Mouse (Mus musculus): Measurements from ENCODE around the gene Ntpcr.

DNA sequence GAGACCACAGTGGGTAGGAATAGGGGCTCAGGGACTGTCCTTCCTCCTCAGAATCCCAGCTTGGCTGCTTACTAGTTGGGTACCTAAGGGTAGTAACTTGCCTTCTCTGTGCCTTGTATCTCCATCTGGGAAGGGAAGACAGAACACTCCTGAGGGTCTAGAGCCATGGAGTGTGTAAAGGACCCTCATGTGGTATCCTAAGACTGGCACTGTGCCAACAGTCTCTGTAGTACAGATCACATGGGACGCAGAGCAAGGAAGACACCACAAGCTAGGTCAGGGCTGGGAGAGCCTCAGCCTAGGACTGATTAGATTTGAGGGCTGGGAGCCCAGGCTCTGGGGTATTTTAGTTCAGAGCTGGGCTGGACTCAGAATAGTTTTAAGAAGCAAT lies 27.3 kb downstream of the Ntpcr start:
- TF ChIP-seq CHD2 (IDR thresholded peaks at IDR 0.05; ENCODE audit: low read depth, low read length) (no peak), ZC3H11A (IDR thresholded peaks at IDR 0.05; ENCODE audit: borderline replicate concordance, low read depth, low read length) (no peak), HCFC1 (IDR thresholded peaks at IDR 0.05; ENCODE audit: borderline replicate concordance, insufficient read depth, low read length) (no peak), ZNF384 (IDR thresholded peaks at IDR 0.05; ENCODE audit: low read depth, low read length) (no peak)
